ENCODE assay signal across 19 mouse cellular contexts in genomic region chr5:113584439-113584838, GRCm38 (mm10).
DNase-seq lines count a peak whose midpoint lies in the region; ATAC-seq lines count a peak whose summit lies in the region.
"Had no signal": no experiment of that assay in that cellular context is flagged by ENCODE, and none has a peak within 500 bp of the region (broad histone marks: within the 10 kb centered on the region; RNA-seq: fewer than 3 reads in every experiment).

No protein-coding gene starts in this region.

- H3K4me3 ChIP-seq in kidney, embryonic 14.5 days (ENCODE audit: low read length): no peak overlapping the region
- no peak overlapping the region for H3K4me3 ChIP-seq in limb, embryonic 10.5 days
- H3K4me3 ChIP-seq: embryonic facial prominence, embryonic 15.5 days; forebrain, embryonic 12.5 days; hindbrain, embryonic 13.5 days; liver, embryonic 15.5 days; neural tube, embryonic 15.5 days had no signal

- H3K4me2 ChIP-seq in kidney, embryonic 14.5 days (replicated peaks; ENCODE audit: low read depth, low read length): no peak overlapping the region
- H3K4me2 ChIP-seq: embryonic facial prominence, embryonic 15.5 days; forebrain, embryonic 12.5 days; hindbrain, embryonic 13.5 days; liver, embryonic 15.5 days; midbrain, embryonic 11.5 days; neural tube, embryonic 15.5 days had no signal

- no peak for ATAC-seq in kidney, embryonic 14.5 days (ENCODE audit: low FRiP score, low TSS enrichment)

- WGBS in kidney, embryonic 14.5 days: 16% methylated on average over 6 of the region's 6 CpGs
- 15% methylated on average over 6 of the region's 6 CpGs for WGBS in limb, embryonic 10.5 days

- no peaks in the 10 kb centered on the region for H3K27me3 ChIP-seq in kidney, embryonic 14.5 days (ENCODE audit: control insufficient read depth, insufficient read depth, low read length)
- H3K27me3 ChIP-seq in limb, embryonic 10.5 days (ENCODE audit: low read depth, poor library complexity, severe bottlenecking): no peaks in the 10 kb centered on the region
- H3K27me3 ChIP-seq: embryonic facial prominence, embryonic 15.5 days; forebrain, embryonic 12.5 days; liver, embryonic 15.5 days; neural tube, embryonic 15.5 days had no signal

- DNase-seq in cerebellum, postnatal 10 days: peak; percentile 57
- no peak for DNase-seq in cerebellum, adult 9-10 months
- no peak for DNase-seq in kidney, adult 11 months
- DNase-seq in MN1 (ENCODE audit: low spot score): peak; percentile 82
- DNase-seq in limb, embryonic 10.5 days (ENCODE audit: low spot score): peak; percentile 67
- no peak for DNase-seq in adrenal gland, adult 18-20 months (ENCODE audit: low spot score in 2 of 2)
- DNase-seq in thymus, postnatal 0 days (ENCODE audit: low spot score): no peak
- DNase-seq: adrenal gland, postnatal 36 days; kidney, adult 18-20 months; left cerebral cortex, postnatal 4 days; retina, postnatal 1 day; thymus, adult 2 months had no signal

- peaks cover 25% of the 10 kb centered on the region for H3K4me1 ChIP-seq in kidney, embryonic 14.5 days (ENCODE audit: control insufficient read depth, insufficient read depth, low read length)
- peaks cover 70% of the 10 kb centered on the region for H3K4me1 ChIP-seq in limb, embryonic 10.5 days
- H3K4me1 ChIP-seq: liver, embryonic 15.5 days had no signal

- no peaks in the 10 kb centered on the region for H3K9me3 ChIP-seq in kidney, embryonic 14.5 days (ENCODE audit: control insufficient read depth, low read length)
- no peaks in the 10 kb centered on the region for H3K9me3 ChIP-seq in limb, embryonic 10.5 days (replicated peaks)
- H3K9me3 ChIP-seq: embryonic facial prominence, embryonic 15.5 days; forebrain, embryonic 12.5 days; hindbrain, embryonic 13.5 days; liver, embryonic 15.5 days; neural tube, embryonic 15.5 days had no signal

- no peaks in the 10 kb centered on the region for H3K36me3 ChIP-seq in kidney, embryonic 14.5 days (ENCODE audit: control insufficient read depth, insufficient read depth, low read length)
- H3K36me3 ChIP-seq in limb, embryonic 10.5 days: no peaks in the 10 kb centered on the region
- H3K36me3 ChIP-seq: embryonic facial prominence, embryonic 15.5 days; forebrain, embryonic 12.5 days; hindbrain, embryonic 13.5 days; liver, embryonic 15.5 days; neural tube, embryonic 15.5 days had no signal

- H3K9ac ChIP-seq in kidney, embryonic 14.5 days (ENCODE audit: low read depth, low read length): no peak overlapping the region
- H3K9ac ChIP-seq: embryonic facial prominence, embryonic 15.5 days; forebrain, embryonic 12.5 days; hindbrain, embryonic 13.5 days; liver, embryonic 15.5 days; neural tube, embryonic 15.5 days had no signal

- peak overlapping the region; percentile 65; the same call in 1 of the 2 replicates for H3K27ac ChIP-seq in kidney, embryonic 14.5 days (ENCODE audit: low read depth, low read length)
- H3K27ac ChIP-seq in limb, embryonic 10.5 days: peak overlapping the region; percentile 86
- H3K27ac ChIP-seq: embryonic facial prominence, embryonic 15.5 days; forebrain, embryonic 12.5 days; hindbrain, embryonic 13.5 days; liver, embryonic 15.5 days; neural tube, embryonic 15.5 days had no signal

Comparison
In these comparisons a context has a peak if more than half of its experiments do, and no peak if none do; other contexts are left out.
1. DNase-seq: peak in cerebellum, postnatal 10 days (2 of 2), MN1 (single experiment) and limb, embryonic 10.5 days (single experiment); none in cerebellum, adult 9-10 months (single experiment), kidney, adult 11 months (single experiment), adrenal gland, adult 18-20 months (0 of 2) and thymus, postnatal 0 days (single experiment).